Mouse (Mus musculus): Measurements from ENCODE around the gene Apln.

The Apln gene

DNA sequence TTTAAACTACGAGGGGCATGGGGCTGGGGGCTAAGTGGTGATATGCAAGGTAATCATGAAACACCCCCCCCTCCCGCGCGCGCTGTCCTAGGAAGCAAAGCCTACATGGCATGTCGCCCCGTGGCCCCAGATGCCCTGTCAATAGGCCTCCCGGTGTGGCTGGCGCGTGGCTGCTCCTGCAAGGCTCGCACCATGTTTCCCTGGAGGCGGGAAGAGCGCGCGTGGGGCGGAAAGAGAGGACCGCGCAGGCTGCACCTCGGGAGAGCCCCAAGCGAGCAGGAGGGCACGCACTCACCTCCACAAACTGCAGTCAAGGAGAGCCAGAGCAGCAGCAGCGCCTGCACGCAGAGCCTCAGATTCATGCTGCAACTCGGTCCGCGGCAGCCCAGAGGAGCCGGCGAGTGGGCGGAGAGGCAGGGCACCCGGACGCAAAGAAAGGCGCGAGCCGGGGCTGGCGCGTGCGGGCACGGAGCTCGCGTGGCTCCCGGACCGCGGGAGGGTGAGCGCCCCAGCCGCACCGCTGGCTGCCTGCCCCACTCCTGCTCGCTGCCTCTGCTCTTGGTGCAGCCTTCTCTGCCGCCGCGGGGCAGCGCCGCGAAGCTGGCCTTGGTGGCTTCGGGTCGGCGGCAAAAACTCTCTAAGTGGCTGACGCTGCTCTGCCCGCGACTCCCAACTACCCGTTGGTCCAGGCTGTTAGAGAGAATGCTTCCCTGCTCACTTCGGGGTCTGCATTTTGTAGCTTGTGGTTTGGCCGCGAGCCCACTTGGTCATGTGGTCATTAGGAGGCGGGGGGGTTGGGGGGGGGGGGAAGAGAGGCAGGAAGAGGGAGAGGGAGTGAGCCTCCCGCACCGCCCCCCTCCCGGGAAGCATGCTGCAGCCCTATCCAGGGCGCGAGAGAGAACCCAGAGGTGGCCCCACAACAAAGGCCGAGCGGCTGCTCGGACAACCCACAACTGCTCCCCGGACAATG, at the start of gene Apln:
TSS of gene Apln (minus strand) at position 710 of the 970 bp plus-strand sequence.
- DNase-seq (ENCODE audit: low spot score in 2 of 2): no peak

DNA sequence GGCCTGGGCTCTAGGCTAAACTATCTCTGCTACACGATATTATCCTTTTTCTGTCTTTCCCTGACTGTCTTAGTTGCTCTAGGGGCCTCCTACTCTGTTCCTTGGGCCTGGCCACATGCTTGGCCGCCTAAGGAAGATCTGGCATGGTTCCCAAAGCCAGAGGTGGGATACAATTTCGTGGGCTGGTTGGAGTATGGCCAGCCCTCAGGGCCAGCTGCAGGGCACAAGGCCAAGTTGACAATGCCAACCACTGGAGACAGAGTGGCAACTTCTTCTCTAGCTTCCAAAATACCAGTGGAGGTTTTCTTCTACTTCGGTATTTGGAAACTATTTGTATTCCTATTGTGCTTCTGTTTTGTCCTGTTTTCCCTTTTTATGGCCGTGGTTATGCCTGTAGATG, 47.7 kb upstream of the Apln start:
- DNase-seq (ENCODE audit: low spot score in 2 of 2): no peak

- no peak for DNase-seq (ENCODE audit: low spot score in 2 of 2)
Observed at GRCm38 (mm10) chrX:48076806-48077425, 42.3 kb upstream of the Apln start.

- DNase-seq (ENCODE audit: low spot score in 2 of 2): no peak
Observed at GRCm38 (mm10) chrX:48074691-48075090, 40.0 kb upstream of the Apln start.

DNA sequence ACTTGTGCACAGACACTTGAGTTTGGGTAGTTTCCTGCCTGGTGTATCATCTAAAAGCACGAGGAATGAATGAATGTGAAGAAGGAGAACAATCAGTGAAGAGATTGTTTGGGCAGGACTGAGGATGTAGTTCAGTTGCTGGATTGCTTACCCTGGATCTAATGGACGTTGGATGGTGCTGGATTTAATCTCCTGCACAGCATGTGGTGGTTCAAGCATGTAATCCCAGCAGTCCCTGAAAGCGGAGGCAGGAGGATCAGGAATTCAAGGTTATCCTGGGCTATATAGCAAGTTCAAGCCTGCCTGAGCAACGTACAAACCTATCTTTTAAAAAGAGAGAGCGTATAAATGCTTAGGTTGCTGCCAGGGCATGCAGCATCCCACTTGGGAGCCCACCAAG, 37.7 kb upstream of the Apln start:
- no peak for DNase-seq (ENCODE audit: low spot score in 2 of 2)

DNA sequence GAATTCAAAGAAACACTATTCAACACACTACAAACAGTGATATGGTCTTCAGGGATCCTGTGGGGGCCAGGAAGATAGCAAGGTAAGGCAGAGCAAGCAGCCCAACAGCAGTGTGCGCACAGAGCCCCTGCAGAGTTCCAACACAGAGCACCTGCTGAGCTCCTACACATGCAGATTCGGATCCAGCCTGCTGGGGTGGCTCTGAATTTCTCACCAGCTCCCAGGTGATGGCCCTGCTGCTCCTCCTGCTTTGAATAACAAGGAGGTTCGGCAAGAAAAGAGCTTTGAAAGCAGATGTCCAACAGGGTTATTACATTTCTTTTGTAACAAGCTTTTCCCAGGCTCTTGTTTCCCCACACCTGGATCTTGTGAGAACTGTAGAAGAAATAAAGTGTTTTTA, 37.3 kb upstream of the Apln start:
- no peak for DNase-seq (ENCODE audit: low spot score in 2 of 2)

DNA sequence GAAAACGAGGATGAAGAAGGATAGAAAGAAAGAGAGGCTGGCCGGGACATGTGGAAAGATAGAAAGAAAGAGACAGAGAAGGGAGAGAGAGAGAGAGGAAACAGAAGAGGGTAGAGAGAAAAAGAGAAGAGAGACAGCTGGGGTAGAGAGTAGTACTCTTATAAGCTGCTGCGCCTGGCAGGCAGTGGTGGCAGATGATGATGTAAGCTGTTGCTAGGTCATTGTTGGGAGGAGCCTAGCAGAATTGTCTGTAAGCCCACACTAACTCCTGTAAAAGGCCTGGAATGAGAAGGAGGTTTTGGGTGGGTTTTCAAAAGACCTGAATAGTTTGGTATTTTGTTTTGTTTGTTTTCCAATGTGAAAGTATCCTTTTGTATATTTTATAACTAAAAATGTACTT, 32.2 kb upstream of the Apln start:
- no peak for DNase-seq (ENCODE audit: low spot score in 2 of 2)

- DNase-seq (ENCODE audit: low spot score in 2 of 2): no peak
Observed at GRCm38 (mm10) chrX:48064166-48064853, 29.7 kb upstream of the Apln start.

DNA sequence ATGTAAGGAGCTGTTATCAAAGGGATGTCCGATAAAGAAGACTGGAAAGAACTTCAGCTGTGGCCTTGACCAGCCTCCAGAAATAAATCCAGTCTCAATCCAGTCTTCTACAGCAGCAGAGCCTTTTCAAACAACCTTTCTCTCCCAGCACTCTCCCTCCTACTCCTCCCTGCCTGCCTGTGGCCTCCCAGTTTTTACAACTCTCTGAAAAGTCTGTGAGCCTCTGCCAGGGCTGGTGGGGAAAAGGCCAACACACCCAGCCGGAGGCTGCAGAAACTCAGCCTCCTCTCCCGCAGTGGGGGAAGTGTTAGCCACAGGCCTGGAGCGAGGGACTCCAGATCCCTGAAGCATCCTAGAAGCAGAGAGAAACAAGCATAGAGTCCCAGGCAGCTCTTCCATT, 27.8 kb upstream of the Apln start:
- DNase-seq (ENCODE audit: low spot score in 2 of 2): no peak

DNA sequence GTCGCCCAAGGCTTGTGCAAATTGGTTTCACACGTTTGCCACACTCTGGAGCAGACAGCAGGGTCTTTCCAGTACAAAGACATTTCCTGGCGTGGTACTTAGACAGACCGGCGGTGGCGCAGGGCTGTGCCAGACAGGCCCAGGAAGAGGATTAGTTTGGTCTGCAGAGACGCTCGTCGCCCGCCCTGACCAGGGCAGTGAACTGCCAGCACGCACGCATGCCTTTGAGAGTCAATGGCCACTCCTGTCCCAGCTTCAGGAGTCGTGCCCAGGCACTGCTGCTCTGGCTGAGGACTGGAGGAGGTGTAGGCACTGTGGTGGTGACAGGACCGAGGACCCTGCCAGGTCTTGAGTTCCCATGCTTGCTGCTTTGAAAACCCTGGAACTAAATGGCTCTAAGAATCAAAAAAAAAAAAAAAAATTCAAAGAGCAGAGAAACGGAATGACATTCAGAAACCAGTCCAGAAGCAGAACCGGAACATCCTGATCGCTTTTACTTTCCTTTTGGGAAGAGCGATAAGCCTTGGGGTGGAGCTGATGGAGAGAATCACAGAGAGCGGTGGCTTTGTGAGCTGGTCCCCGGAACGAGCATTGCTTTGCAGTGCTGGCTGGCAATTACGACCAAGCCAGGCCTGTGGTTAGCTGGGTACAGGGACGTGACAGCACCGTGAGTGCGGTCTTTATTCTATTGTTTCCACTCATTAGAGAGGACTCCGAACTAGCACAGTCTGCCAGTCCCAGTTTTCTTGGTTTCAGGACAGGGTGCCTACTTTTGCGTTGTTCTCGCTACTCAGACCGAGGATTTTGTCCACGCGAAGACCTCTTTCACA, 19.7 kb upstream of the Apln start:
- DNase-seq (ENCODE audit: low spot score in 2 of 2): peak; percentile 6 to 14

- DNase-seq (ENCODE audit: low spot score in 2 of 2): no peak
Observed at GRCm38 (mm10) chrX:48053743-48054142, 19.1 kb upstream of the Apln start.

DNA sequence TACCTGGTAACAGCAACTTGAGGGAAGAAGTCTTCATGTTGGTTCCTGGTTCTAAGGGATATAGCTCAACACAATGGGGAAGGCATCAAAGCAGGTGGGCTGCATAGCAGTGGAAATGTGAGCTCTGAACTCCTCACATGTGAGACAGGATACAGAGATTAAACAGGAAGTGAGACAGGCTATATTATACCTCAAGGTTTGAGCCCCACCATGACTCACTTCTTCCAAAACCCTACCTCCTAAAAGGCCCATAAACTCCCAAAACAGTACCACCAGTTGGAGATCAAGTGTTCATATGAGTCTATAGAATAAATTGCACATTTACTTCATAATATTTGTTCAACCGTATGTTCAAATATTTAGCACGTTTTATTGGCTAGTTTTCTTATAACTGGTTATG, 11.7 kb upstream of the Apln start:
- no peak for DNase-seq (ENCODE audit: low spot score in 2 of 2)

GRCm38 (mm10) chrX:48044261-48044660, 9.6 kb upstream of the Apln start:
- no peak for DNase-seq (ENCODE audit: low spot score in 2 of 2)

DNA sequence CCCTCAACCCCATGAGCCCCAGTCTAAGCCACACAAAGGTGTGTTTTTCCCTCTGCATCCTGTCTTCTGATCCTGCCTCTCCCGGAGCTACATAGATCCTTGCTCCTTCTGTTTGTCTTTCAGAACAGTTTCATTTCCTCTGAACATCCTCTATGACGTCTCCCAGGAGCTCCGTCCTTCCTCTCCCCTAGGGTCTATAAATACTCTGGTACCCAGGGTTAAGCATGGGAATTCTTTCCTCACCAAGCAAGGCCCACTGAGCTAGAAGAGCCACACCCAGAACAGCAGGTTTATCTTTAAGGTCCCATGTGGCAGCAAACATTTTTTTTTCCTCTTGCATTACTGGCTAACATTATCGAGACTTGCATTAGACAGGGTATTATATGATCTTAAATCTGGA, 8.1 kb upstream of the Apln start:
- DNase-seq (ENCODE audit: low spot score in 2 of 2): no peak

GRCm38 (mm10) chrX:48040379-48040778, 5.7 kb upstream of the Apln start:
- DNase-seq (ENCODE audit: low spot score in 2 of 2): no peak

GRCm38 (mm10) chrX:48033766-48034143, 898 bp downstream of the Apln start:
- DNase-seq (ENCODE audit: low spot score in 2 of 2): no peak

DNA sequence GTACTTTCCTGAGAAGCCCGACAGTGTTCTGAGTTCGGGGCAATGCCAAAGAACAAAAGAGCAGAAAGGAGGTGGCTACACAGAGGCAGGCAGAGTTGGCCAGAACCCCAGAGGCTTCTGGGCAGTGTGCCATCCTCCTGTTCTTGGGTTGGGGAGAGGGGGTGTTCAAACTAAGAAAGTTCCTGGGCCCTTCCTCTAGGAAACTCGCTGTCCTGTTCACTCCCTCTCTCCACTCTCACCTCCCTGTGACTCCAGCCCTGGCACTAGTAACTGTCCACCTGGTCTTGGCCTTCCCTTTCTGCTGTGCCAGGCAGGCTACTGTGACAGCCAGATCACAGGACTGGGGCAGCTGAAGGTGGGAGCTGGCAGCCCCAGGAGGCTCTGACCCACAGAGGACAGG, 1.6 kb downstream of the Apln start:
- no peak for DNase-seq (ENCODE audit: low spot score in 2 of 2)

GRCm38 (mm10) chrX:48031866-48032265, 2.8 kb downstream of the Apln start:
- no peak for DNase-seq (ENCODE audit: low spot score in 2 of 2)

GRCm38 (mm10) chrX:48030593-48030992, 4.1 kb downstream of the Apln start:
- DNase-seq (ENCODE audit: low spot score in 2 of 2): no peak

DNA sequence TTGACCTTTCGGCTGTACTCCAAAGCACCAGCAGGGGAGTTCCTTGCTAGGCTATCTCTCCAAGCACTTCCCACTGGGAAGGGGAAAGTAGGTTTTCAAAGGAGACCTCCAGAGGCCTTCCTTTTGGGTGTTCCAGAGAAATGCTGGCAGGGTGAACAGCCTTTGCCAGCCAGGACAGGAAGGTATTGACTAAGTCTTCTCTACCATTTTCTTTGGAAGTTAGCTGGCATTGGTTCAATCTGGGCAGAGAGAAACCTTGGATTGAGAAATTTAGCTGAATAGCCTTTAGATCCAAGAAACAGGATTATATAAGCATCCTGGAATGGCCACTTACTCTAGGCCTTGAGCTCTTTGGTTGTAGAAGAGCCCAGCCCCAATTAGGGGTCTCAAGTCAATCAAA, 11.8 kb downstream of the Apln start:
- no peak for DNase-seq (ENCODE audit: low spot score in 2 of 2)

- DNase-seq (ENCODE audit: low spot score in 2 of 2): peak; percentile 49 to 70
Observed at GRCm38 (mm10) chrX:48019940-48020339, 14.7 kb downstream of the Apln start.

DNA sequence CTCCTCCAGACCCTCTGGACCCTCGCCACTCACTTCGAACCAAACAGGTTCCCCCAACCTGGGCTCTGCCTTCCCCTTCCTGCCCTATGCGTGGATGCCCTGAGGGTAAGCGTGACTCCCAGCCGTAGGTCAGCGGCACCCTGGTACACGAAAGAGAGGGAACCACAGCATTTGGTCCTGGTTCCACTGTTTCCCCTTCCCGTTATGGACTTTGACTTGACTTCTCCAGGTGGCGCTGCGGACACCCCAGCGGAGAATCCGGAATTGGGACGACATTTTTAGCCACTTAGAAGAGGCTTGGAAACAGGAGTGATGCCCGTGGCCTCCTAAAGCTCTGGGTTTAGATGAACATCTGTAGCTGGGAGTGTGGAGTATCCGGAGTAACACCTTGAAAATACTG, 15.3 kb downstream of the Apln start:
- DNase-seq (ENCODE audit: low spot score in 2 of 2): no peak
